Mouse (Mus musculus) cerebellum, postnatal 36 days (tissue): ENCODE data around the gene Ak8.

ENCODE experiments used
- DNase-seq, 2 experiments: peaks; one replicate each; pipeline ENCODE4 v3.0.0; 2021 to 2022; ENCODE audit warnings: mixed read lengths in 2 of 2

Gene Ak8

GRCm38 (mm10) chr2:28797490-28798106 lies 97.6 kb downstream of the Ak8 start:
- DNase-seq: no peak

GRCm38 (mm10) chr2:28798390-28798789 lies 98.4 kb downstream of the Ak8 start:
- no peak for DNase-seq

DNA sequence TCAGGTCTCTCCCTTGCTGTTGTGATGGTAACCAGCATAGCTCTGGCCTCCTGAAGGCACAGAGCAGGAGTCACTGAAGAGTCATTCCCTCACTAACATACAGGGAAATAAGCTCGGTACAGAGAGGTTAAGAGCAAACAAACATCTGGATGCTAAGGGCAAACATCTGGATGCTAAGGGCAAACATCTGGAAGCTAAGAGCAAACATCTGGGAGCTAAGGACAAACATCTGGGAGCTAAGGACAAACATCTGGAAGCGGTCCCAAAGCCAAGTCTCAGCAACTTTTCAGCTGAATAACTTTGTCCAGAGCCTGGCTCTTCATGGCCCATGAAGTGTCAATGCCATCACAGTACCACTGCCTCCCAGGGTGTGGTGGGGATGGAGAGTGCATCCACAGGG lies 99.6 kb downstream of the Ak8 start:
- no peak for DNase-seq

GRCm38 (mm10) chr2:28803406-28803805 lies 103.4 kb downstream of the Ak8 start:
- peak in 1 of 2 experiments; percentile 6 for DNase-seq

- no peak for DNase-seq
Observed at GRCm38 (mm10) chr2:28808841-28809240, 108.9 kb downstream of the Ak8 start.

DNA sequence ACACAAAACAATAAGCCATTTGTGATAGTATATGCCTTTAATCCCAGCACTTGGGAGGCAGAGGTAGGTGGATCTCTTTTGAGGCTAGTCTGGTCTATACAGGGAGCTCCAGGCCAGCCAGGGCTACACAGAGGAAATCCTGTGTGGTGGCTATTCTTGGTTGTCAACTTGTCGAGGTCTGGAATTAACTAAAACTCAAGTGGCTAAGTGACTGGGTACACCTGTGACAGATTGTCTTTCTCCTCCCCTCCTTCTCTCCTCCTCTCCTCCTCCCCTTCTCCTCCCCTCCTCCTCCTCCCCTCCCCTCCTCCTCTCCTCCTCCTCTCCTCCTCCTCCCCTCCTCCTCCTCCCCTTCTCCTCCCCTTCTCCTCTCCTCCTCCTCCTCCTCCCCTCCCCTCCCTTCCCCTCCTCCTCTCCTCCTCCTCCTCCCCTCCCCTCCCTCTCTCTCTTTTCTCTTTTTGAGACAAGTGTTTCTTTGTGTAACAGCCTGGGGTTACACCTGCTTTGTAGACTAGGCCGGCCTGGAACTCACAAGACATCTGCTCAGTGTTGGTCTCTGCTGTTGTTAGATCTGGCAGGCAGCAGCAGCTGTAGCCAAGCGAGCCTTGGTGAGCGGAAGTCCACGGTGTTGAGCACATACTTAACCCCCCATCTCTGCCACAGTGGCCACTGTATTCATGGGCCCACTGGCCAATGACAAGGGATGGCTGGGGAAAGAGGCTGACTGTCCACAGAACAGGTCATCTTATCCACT lies 110.5 kb downstream of the Ak8 start:
- DNase-seq: no peak

- DNase-seq: no peak
Observed at GRCm38 (mm10) chr2:28818866-28819265, 118.9 kb downstream of the Ak8 start.

- peak in 1 of 2 experiments; percentile 10 for DNase-seq
Observed at GRCm38 (mm10) chr2:28829265-28829664, 129.3 kb downstream of the Ak8 start.

DNA sequence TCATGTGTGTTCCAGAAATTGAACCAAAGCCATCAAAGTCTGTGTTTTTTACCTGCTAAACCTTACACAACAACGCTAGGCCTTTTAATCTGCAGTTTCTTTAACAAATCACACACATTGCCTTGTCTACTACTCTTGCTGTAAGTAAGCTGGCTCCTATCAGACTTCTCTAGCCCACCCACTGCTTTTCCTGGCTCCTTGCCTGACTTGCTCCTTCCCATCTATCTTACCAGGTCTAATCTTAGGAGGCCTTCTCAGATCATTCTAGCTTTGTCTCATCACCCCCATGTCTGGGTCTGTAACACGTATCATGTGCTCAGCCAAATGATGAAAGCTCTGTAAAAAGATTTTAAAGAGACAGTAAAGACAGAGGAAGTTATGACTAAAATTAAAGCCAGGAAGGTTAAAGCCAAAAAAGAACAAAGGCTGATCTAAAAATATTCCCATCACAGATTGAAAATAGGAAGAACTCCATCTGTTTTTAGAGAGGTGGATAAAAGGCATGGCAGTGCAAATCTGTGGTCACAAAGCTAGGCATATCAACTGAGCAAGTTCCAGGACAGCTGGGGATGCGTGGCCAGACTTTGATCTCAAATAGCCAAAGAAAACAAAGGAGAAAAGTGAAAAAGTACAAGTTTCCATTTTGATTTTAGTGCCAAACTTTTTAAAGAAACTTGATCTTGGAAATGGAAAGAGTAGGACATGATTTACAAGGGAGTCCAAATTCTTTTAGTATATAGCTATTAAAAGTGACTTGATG lies 136.4 kb downstream of the Ak8 start:
- DNase-seq: peak; percentile 31 to 42

DNA sequence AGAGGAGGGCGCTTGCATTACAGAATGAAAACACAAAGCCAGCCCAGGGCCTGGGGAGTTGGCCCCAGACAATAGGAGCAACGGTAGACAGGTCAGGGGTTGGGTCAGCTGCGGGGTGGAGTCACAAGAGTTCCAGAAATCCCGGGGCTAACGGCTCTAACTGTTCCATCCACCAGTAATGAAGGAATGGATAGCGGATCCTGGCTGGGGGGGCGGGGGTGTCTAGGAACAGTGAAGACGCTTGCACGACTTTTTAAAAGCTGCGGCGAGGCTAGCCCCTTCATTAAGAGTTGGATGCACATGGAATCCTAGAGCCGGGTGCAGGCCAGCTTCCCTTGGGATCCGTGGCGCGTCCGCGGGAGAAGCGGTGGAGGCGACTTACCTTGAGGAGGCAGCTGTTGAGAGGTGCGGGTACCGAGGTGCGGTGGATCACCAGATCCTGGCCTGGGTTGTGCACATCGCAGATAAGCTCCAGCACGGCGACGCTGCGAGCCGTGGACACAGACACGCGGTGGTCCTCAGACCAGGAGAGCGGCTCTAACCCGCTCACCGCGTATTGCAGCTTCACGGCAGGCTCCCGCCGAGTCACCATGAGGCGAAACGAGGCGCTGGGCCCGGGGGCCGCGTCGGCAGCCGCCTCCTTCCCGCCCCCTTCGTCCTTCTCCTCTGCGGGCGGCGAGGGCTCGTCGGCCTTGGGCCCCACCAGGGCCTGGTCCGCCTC lies 139.7 kb downstream of the Ak8 start:
- DNase-seq: no peak

- peak; percentile 94 to 96 for DNase-seq
Observed at GRCm38 (mm10) chr2:28840222-28840951, 140.4 kb downstream of the Ak8 start, which contains the start of the genes Gtf3c4 and Ddx31. Gene Gtf3c4 (minus strand): TSS chr2:28840360. Gene Ddx31 (plus strand): TSS chr2:28840406.

DNA sequence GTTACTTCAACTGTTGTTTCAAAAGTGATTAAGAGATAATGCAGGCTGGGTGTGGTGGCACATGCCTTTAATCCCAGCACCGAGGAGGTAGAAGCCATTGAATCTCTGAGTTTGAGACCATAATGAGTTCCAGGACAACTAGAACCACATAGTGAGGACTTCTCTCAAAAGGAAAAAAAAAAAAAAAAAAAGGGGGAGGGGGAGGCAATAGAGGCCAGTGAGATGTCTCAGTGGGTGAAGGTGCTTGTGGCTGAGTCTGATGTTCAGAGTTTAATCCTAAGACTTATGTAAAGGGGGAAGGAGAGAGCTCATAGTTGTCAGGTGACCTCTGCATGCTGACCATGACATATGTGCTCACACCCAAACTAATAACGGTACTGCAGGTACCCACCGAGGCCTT lies 142.1 kb downstream of the Ak8 start:
- no peak for DNase-seq

- no peak for DNase-seq
Observed at GRCm38 (mm10) chr2:28848879-28849278, 148.9 kb downstream of the Ak8 start.

GRCm38 (mm10) chr2:28852594-28852993 lies 152.6 kb downstream of the Ak8 start:
- no peak for DNase-seq

- DNase-seq: no peak
Observed at GRCm38 (mm10) chr2:28855773-28856172, 155.8 kb downstream of the Ak8 start.

DNA sequence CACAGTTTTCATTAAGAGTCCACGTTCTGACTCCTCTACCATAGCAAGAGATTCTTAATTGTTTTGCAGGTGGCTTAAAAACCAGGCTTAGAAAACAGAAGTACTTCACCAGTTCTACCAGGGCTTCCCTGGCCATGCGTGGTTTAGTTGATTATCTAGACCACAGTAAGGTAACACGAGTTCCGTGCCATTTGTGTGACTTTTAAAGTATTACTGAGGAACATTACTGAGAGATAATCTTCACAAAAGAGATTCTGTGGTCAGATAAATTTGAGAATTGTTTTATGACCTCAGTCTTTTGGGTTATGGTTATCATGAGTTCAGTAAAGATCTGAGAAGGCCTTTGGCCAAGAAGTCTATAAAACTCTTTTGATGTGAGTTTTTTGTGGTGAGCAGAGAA lies 159.3 kb downstream of the Ak8 start:
- DNase-seq: no peak

DNA sequence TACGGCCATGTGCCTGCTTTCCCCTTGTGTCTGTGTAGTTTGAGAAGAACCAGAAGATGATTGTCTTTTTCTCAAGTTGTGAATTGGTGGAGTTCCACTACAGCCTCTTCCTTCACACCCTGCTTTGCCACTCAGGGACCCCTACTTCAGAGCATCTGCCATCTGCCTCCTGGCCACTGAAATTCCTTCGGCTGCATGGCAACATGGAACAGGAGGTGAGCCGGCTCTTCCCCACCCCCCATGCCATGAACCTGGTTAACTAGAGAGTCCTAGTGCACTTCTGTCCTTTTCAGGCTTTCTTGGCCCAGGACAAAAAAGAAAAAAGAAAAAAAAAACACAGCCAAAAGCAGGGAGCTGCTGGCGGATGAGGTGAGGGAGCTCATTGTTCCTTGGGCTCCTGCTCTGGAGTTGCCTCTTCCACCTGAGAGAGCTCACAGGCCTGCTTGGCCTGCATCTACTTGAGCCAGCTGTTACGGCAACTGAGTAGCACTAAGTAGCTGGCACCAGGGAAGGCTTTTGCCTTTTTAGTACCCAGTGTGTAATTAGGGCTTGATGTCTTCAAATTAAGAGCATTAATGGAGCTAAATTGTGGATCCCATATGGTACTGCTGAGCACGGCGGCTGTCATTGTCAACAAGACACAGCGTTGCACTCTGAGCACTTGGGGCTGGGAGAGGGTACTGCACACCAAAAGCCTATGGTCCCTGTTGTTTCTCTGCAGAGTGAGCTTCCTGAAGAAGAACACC lies 160.9 kb downstream of the Ak8 start:
- DNase-seq: no peak
